In the genomic region with DNA sequence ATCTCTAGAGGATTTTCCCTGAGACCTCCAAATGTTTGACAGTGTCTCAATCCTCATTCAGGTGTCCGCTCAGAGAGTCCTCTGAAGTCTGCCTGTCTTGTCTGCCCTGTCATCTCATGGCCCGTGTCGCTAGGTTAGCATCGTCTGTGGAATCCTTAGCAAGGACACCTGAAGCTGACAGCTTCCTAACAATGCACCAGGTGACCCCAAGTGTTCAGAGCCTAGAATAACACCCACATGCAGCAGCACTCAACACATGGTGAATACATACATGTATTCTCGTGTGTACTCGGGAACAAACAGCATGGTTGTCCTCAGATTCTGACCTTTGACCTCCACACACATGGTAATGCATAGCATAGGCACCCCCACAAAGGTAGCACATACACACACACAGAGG, we compare ENCODE assay signal across 23 mouse cellular contexts.
A peak's percentile ranks its signal among the peaks of the same experiment; 100 is the strongest.
DNase-seq lines count a peak whose midpoint lies in the region; ATAC-seq and TF ChIP-seq lines count a peak whose summit lies in the region.
"Had no signal": no experiment of that assay in that cellular context is flagged by ENCODE, and none has a peak within 500 bp of the region (broad histone marks: within the 10 kb centered on the region; RNA-seq: fewer than 3 reads in every experiment).

No protein-coding gene starts in this region.

- no peaks in the 10 kb centered on the region for H3K9me3 ChIP-seq in forebrain, postnatal 0 days (ENCODE audit: low read length)
- no peaks in the 10 kb centered on the region for H3K9me3 ChIP-seq in forebrain, embryonic 11.5 days (ENCODE audit: control insufficient read depth, low read length)
- no peaks in the 10 kb centered on the region for H3K9me3 ChIP-seq in kidney, embryonic 15.5 days (replicated peaks)
- H3K9me3 ChIP-seq in midbrain, embryonic 14.5 days (ENCODE audit: control insufficient read depth, low read length), result no peaks in the 10 kb centered on the region
- H3K9me3 ChIP-seq in midbrain, embryonic 10.5 days (replicated peaks), result no peaks in the 10 kb centered on the region
- H3K9me3 ChIP-seq in CH12.LX (replicated peaks; ENCODE audit: low read length), result no peaks in the 10 kb centered on the region
- H3K9me3 ChIP-seq: forebrain, embryonic 10.5 days; heart, embryonic 13.5 days; intestine, embryonic 15.5 days had no signal

- TF ChIP-seq RAD21 in CH12.LX (IDR thresholded peaks at IDR 0.05; ENCODE audit: low read depth, low read length), result peak; percentile 31

- H3K4me2 ChIP-seq in forebrain, postnatal 0 days (ENCODE audit: low read depth), result no peak overlapping the region
- H3K4me2 ChIP-seq in forebrain, embryonic 11.5 days (ENCODE audit: low read depth, low read length, severe bottlenecking), result no peak overlapping the region
- no peak overlapping the region for H3K4me2 ChIP-seq in kidney, embryonic 15.5 days
- no peak overlapping the region for H3K4me2 ChIP-seq in midbrain, embryonic 14.5 days (ENCODE audit: low read length)
- no peak overlapping the region for H3K4me2 ChIP-seq in CH12.LX (ENCODE audit: insufficient read depth, low read depth, poor library complexity, severe bottlenecking)
- H3K4me2 ChIP-seq: heart, embryonic 13.5 days; hindbrain, embryonic 14.5 days; intestine, embryonic 15.5 days had no signal

- dilution Hi-C loops in CH12.LX (cut with MboI; ENCODE audit: extremely low pct_ligation_motif_present, extremely low pct_unique_long_range_greater_than_20kb, low sequenced_read_pairs), result no loop called here

- DNase-seq in forebrain, postnatal 0 days, result no peak
- DNase-seq in forebrain, embryonic 11.5 days (ENCODE audit: low spot score), result no peak
- no peak for DNase-seq in kidney, adult 2 months
- DNase-seq in midbrain, embryonic 14.5 days, result peak; percentile 44
- no peak for DNase-seq in midbrain, embryonic 10.5 days (ENCODE audit: low spot score)
- DNase-seq in CH12.LX (ENCODE audit: extremely low read depth), result no peak
- no peak for DNase-seq in gastrocnemius, postnatal 14 days
- DNase-seq: adrenal gland, postnatal 10 days; adrenal gland, postnatal 36 days; cerebellum, adult 11-12 months; cerebellum, adult 9-10 months; cerebellum, postnatal 14 days; heart, adult 11 months; heart, postnatal 14 days; heart, postnatal 4 days had no signal

- no peak for TF ChIP-seq EP300 in CH12.LX (IDR thresholded peaks at IDR 0.05; ENCODE audit: low read length)

- TF ChIP-seq POLR2A in kidney, adult 2 months (IDR thresholded peaks at IDR 0.05; ENCODE audit: low read depth, low read length), result no peak
- no peak for TF ChIP-seq POLR2A in CH12.LX (IDR thresholded peaks at IDR 0.05; ENCODE audit: low read depth, low read length)

- 83% methylated on average over 6 of the region's 6 CpGs for WGBS in forebrain, postnatal 0 days
- 86% methylated on average over 6 of the region's 6 CpGs for WGBS in forebrain, embryonic 11.5 days
- 87% methylated on average over 6 of the region's 6 CpGs for WGBS in kidney, adult 2 months
- WGBS in kidney, embryonic 15.5 days, result 84% methylated on average over 6 of the region's 6 CpGs
- whole genome bisulfite sequencing in midbrain, embryonic 14.5 days, result 82% methylated on average over 6 of the region's 6 CpGs
- 81% methylated on average over 6 of the region's 6 CpGs for WGBS in midbrain, embryonic 10.5 days

- H3K9ac ChIP-seq in forebrain, postnatal 0 days, result no peak overlapping the region
- no peak overlapping the region for H3K9ac ChIP-seq in forebrain, embryonic 11.5 days (ENCODE audit: low read length)
- no peak overlapping the region for H3K9ac ChIP-seq in kidney, embryonic 15.5 days
- H3K9ac ChIP-seq in midbrain, embryonic 14.5 days (replicated peaks; ENCODE audit: low read length), result no peak overlapping the region
- H3K9ac ChIP-seq in CH12.LX (ENCODE audit: insufficient read depth, low read depth), result no peak overlapping the region
- H3K9ac ChIP-seq: heart, embryonic 13.5 days; hindbrain, embryonic 14.5 days; intestine, embryonic 15.5 days had no signal

- in situ Hi-C loops in CH12.LX (cut with MboI; ENCODE audit: low pct_ligation_motif_present, low pct_unique_long_range_greater_than_20kb, low sequenced_read_pairs), result no loop called here

- TF ChIP-seq CTCF in forebrain, postnatal 0 days (IDR thresholded peaks at IDR 0.05; ENCODE audit: low read depth), result peak; percentile 47; the same call in 1 of the 2 replicates
- TF ChIP-seq CTCF in kidney, adult 2 months (conservative IDR thresholded peaks at IDR 0.05; ENCODE audit: insufficient read depth, insufficient read length, low read depth, low read length), result peak; percentile 30; the same call in 1 of the 2 replicates
- TF ChIP-seq CTCF in CH12.LX (conservative IDR thresholded peaks at IDR 0.05 in 1 of 2, IDR thresholded peaks at IDR 0.05 in 1 of 2; ENCODE audit: low read depth in 2 of 2, low read length in 2 of 2), result peak in 1 of 2 experiments; percentile 44; a peak in 2 of 4 replicates

- no peaks in the 10 kb centered on the region for H3K4me1 ChIP-seq in forebrain, postnatal 0 days (ENCODE audit: insufficient read depth)
- H3K4me1 ChIP-seq in forebrain, embryonic 11.5 days (replicated peaks; ENCODE audit: control insufficient read depth, insufficient read depth, low read length), result no peaks in the 10 kb centered on the region
- H3K4me1 ChIP-seq in kidney, adult 2 months (ENCODE audit: control insufficient read depth, insufficient read depth, low read length), result no peaks in the 10 kb centered on the region
- H3K4me1 ChIP-seq in kidney, embryonic 15.5 days, result no peaks in the 10 kb centered on the region
- H3K4me1 ChIP-seq in midbrain, embryonic 14.5 days (ENCODE audit: control insufficient read depth, insufficient read depth, low read length), result peaks cover 23% of the 10 kb centered on the region
- 0 out of 2 replicates have a peak, but pooled peaks cover 6% of the 10 kb centered on the region for H3K4me1 ChIP-seq in midbrain, embryonic 10.5 days
- H3K4me1 ChIP-seq in CH12.LX (ENCODE audit: control insufficient read depth in 1 of 2, insufficient read depth in 2 of 2), result peaks cover 0 to 3% of the 10 kb centered on the region in 2 experiments; a peak in 1 of 4 replicates
- H3K4me1 ChIP-seq: intestine, embryonic 15.5 days had no signal

- H3K27ac ChIP-seq in forebrain, postnatal 0 days (ENCODE audit: low read depth, low read length), result no peak overlapping the region
- no peak overlapping the region for H3K27ac ChIP-seq in forebrain, embryonic 11.5 days (ENCODE audit: low read depth, low read length)
- H3K27ac ChIP-seq in kidney, adult 2 months (ENCODE audit: insufficient read depth, low read depth, low read length), result no peak overlapping the region
- H3K27ac ChIP-seq in kidney, embryonic 15.5 days, result no peak overlapping the region
- no peak overlapping the region for H3K27ac ChIP-seq in midbrain, embryonic 14.5 days (replicated peaks; ENCODE audit: low read depth, low read length)
- no peak overlapping the region for H3K27ac ChIP-seq in midbrain, embryonic 10.5 days (replicated peaks)
- H3K27ac ChIP-seq in CH12.LX (ENCODE audit: insufficient read depth, low read depth), result no peak overlapping the region
- H3K27ac ChIP-seq: forebrain, embryonic 10.5 days; heart, embryonic 13.5 days; hindbrain, embryonic 14.5 days; intestine, embryonic 15.5 days had no signal

- no peak overlapping the region for H3K4me3 ChIP-seq in forebrain, postnatal 0 days (ENCODE audit: low read depth, low read length)
- H3K4me3 ChIP-seq in forebrain, embryonic 11.5 days (ENCODE audit: low read depth, low read length), result no peak overlapping the region
- no peak overlapping the region for H3K4me3 ChIP-seq in kidney, adult 2 months (ENCODE audit: insufficient read depth, low read depth, low read length)
- no peak overlapping the region for H3K4me3 ChIP-seq in kidney, embryonic 15.5 days (replicated peaks)
- H3K4me3 ChIP-seq in midbrain, embryonic 14.5 days (replicated peaks; ENCODE audit: low read depth, low read length), result no peak overlapping the region
- H3K4me3 ChIP-seq in midbrain, embryonic 10.5 days, result no peak overlapping the region
- H3K4me3 ChIP-seq in CH12.LX (replicated peaks in 1 of 3; ENCODE audit: low read depth in 2 of 3, low read length in 2 of 3, poor library complexity in 1 of 3), result no peak overlapping the region
- H3K4me3 ChIP-seq: forebrain, embryonic 10.5 days; heart, embryonic 13.5 days; intestine, embryonic 15.5 days had no signal

- no peaks in the 10 kb centered on the region for H3K36me3 ChIP-seq in forebrain, postnatal 0 days (ENCODE audit: insufficient read depth)
- H3K36me3 ChIP-seq in forebrain, embryonic 11.5 days (ENCODE audit: control insufficient read depth, insufficient read depth, low read length), result no peaks in the 10 kb centered on the region
- no peaks in the 10 kb centered on the region for H3K36me3 ChIP-seq in kidney, adult 2 months (ENCODE audit: control insufficient read depth, insufficient read depth, low read length)
- H3K36me3 ChIP-seq in kidney, embryonic 15.5 days, result no peaks in the 10 kb centered on the region
- no peaks in the 10 kb centered on the region for H3K36me3 ChIP-seq in midbrain, embryonic 14.5 days (ENCODE audit: control insufficient read depth, insufficient read depth, low read length)
- no peaks in the 10 kb centered on the region for H3K36me3 ChIP-seq in midbrain, embryonic 10.5 days
- no peaks in the 10 kb centered on the region for H3K36me3 ChIP-seq in CH12.LX (replicated peaks in 1 of 2; ENCODE audit: control insufficient read depth in 1 of 2, insufficient read depth in 1 of 2, low read length in 1 of 2)
- H3K36me3 ChIP-seq: forebrain, embryonic 10.5 days; heart, embryonic 13.5 days; intestine, embryonic 15.5 days had no signal

- intact Hi-C loops in gastrocnemius, postnatal 14 days (cut with DNase I; ENCODE audit: low total_unique reads), result no loop called here

- no peak for ATAC-seq in forebrain, postnatal 0 days
- ATAC-seq in forebrain, embryonic 11.5 days (replicated peaks; ENCODE audit: low FRiP score), result no peak
- ATAC-seq in kidney, embryonic 15.5 days (replicated peaks; ENCODE audit: low FRiP score), result no peak
- no peak for ATAC-seq in midbrain, embryonic 14.5 days (ENCODE audit: low FRiP score, low TSS enrichment)
- ATAC-seq: activated CD4-positive, CD25-positive, alpha-beta regulatory T cell, adult 4 months; CD4-positive, CD25-positive, alpha-beta regulatory T cell, adult 4 months; forebrain, embryonic 14.5 days; intestine, embryonic 15.5 days had no signal

- H3K27me3 ChIP-seq in forebrain, postnatal 0 days (ENCODE audit: insufficient read depth, low read length), result no peaks in the 10 kb centered on the region
- H3K27me3 ChIP-seq in forebrain, embryonic 11.5 days (ENCODE audit: control insufficient read depth, insufficient read depth, low read length), result no peaks in the 10 kb centered on the region
- H3K27me3 ChIP-seq in kidney, adult 2 months (replicated peaks; ENCODE audit: control insufficient read depth, insufficient read depth, low read length), result no peaks in the 10 kb centered on the region
- H3K27me3 ChIP-seq in kidney, embryonic 15.5 days, result no peaks in the 10 kb centered on the region
- no peaks in the 10 kb centered on the region for H3K27me3 ChIP-seq in midbrain, embryonic 14.5 days (ENCODE audit: control insufficient read depth, insufficient read depth, low read length)
- no peaks in the 10 kb centered on the region for H3K27me3 ChIP-seq in midbrain, embryonic 10.5 days (ENCODE audit: low read depth, poor library complexity, severe bottlenecking)
- peaks cover 94% of the 10 kb centered on the region for H3K27me3 ChIP-seq in CH12.LX (replicated peaks)
- H3K27me3 ChIP-seq: intestine, embryonic 15.5 days had no signal

- H3K79me2 ChIP-seq in CH12.LX (replicated peaks; ENCODE audit: control insufficient read depth, extremely low read depth, insufficient read depth, poor library complexity, severe bottlenecking), result no peaks in the 10 kb centered on the region
